Mouse (Mus musculus) liver, adult 10 weeks (tissue): ENCODE results near the gene Gca. TPM values are rescaled to one million over a fixed set of nuclear protein-coding genes. Genes with fewer than 3 reads are reported as not detected.

ENCODE experiments used
- polyA plus RNA-seq: library from polyadenylated mRNA; stranded (reverse); fragments of 350-450 nt; fragmentation: Illumina TruSeq; extraction: RNeasy Lipid Tissue Mini Kit (QIAGEN cat#74804); gene quantifications from one replicate; pipeline ENCODE4 v1.2.3, GENCODE M21; 2014; ENCODE audit warnings: low read depth, low replicate concordance

Gene Gca
- 11.2 TPM for polyA plus RNA-seq

GRCm38 (mm10) chr2:62664135-62664670 is at the start of gene Gca:
TSS of gene Gca (plus strand) at chr2:62664285.

GRCm38 (mm10) chr2:62646014-62646645 is 18.0 kb upstream of the Gca start, which contains the start of gene Ifih1:
TSS of gene Ifih1 (minus strand) at chr2:62646255.

Other genes starting within 250 kb of the Gca start
- not detected for gene Gcg, start 180.6 kb upstream of the Gca start, polyA plus RNA-seq
- gene Fap, start 90.2 kb upstream of the Gca start, polyA plus RNA-seq = 0.21 TPM
- gene Ifih1, start 18.0 kb upstream of the Gca start, polyA plus RNA-seq = 38.7 TPM